Mouse (Mus musculus): ENCODE measurements at regions not wholly inside any gene's neighbourhood (a gene's known extent, or its start where the extent isn't known, plus 50 kb on each side); places are given as distances from the start of the nearest gene placed in this dataset.

DNA sequence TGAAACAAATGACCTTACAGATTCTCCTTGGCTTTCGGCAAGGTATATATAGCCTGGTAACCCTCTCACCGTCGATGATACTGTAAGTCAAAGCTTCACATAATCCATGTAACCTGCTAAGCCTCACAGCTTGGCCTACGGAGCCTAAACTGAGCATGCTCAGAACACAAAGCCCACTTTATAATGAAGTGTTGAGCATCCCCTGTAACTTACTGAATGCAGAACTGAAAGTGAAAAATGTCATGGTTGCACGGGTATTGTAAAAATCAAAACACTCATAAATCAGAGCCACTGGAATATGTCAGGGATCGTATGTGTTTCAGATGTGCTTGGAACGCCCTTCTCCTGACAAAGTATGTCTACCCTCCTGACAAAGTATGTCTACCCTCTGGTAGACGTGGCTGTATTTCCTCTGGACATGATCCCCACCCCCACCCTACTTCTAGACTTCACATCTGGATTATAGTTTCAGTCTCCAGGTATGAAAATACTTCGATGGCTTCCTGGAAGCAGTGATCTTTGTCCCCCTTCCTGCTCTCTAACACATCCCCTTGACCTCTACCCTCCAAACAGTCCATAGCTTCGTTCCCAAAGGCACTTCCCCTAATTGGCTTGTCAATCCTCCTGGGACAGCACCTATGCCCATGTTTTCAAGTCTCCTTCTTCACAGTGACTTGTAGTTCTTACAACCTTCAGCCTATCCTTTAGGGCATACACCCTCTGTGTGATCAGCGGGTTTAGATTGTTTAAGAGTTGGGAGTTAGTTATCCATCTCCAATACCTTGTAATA, 54.5 kb upstream of the Lta4h start:
- Histone ChIP-seq H3K4me3 (ENCODE audit: low read length) (no peak overlapping the region), H3K4me1 (ENCODE audit: control insufficient read depth, insufficient read depth, low read length) (no peaks in the 10 kb centered on the region), H3K9ac (ENCODE audit: low read depth, low read length) (no peak overlapping the region), H3K4me2 (ENCODE audit: low read depth, low read length) (no peak overlapping the region), H3K27me3 (replicated peaks; ENCODE audit: control insufficient read depth, insufficient read depth, low read length) (no peaks in the 10 kb centered on the region), H3K36me3 (ENCODE audit: control insufficient read depth, insufficient read depth, low read length) (no peaks in the 10 kb centered on the region), H3K27ac (ENCODE audit: low read length) (no peak overlapping the region), H3K9me3 (ENCODE audit: control insufficient read depth, low read length) (no peaks in the 10 kb centered on the region)
- no peak for ATAC-seq
- WGBS = 64% methylated on average over 11 of the region's 11 CpGs

DNA sequence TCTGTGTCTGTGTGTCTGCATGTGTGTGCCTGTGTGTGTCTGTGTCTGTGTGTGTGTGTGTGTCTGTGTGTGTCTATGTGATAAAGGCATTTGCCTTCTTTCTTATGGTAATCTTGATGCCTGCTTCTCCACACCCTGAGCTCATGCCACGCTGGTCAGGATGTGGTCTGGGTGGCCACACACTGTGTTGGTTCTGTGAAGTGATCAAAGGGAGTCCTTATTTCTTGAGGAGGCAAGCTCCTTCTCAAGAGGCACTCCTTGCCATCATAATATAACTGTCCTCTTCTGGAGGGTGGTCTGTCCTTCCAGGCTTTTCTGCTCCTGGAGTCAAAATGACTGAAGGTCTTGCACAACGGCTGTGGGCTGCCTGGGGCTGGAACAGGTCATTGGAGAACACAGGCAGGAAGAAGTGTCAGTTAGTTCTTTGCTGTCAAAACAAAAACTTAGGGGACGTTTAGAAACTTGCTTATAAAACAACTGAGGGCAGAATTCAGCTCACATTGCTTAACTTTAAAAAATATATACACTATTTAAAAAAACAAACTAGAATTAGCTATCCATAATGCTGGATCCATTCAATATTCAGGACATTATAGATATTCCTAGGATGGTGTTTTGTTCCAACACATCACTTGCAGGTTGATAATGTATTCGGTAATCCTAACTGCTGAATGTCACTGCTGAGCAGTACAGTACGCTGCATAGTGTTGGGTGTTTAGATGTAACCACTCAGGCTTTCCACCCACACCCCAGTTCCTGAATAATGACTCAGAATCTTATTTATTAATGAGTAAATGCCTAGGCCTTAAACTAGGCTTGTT, 50.3 kb upstream of the Lta4h start:
- no peak for ATAC-seq
- WGBS = 58% methylated on average over 5 of the region's 5 CpGs
- H3K4me2 ChIP-seq (ENCODE audit: low read depth, low read length) = no peak overlapping the region
- H3K27me3 ChIP-seq (replicated peaks; ENCODE audit: control insufficient read depth, insufficient read depth, low read length) = no peaks in the 10 kb centered on the region
- H3K36me3 ChIP-seq (ENCODE audit: control insufficient read depth, insufficient read depth, low read length) = no peaks in the 10 kb centered on the region
- H3K27ac ChIP-seq (ENCODE audit: low read length) = no peak overlapping the region
- H3K4me1 ChIP-seq (ENCODE audit: control insufficient read depth, insufficient read depth, low read length) = no peaks in the 10 kb centered on the region
- no peaks in the 10 kb centered on the region for H3K9me3 ChIP-seq (ENCODE audit: control insufficient read depth, low read length)
- no peak overlapping the region for H3K9ac ChIP-seq (ENCODE audit: low read depth, low read length)
- no peak overlapping the region for H3K4me3 ChIP-seq (ENCODE audit: low read length)

Data from intestine, embryonic 16.5 days (tissue).